Mouse (Mus musculus): ENCODE results near the gene Zmynd10.
"Not testable (repeated sequence)": the region's sequence is repeated elsewhere in the genome, so short reads cannot be mapped to it uniquely, and the experiment has no call there.

Gene Zmynd10

DNA sequence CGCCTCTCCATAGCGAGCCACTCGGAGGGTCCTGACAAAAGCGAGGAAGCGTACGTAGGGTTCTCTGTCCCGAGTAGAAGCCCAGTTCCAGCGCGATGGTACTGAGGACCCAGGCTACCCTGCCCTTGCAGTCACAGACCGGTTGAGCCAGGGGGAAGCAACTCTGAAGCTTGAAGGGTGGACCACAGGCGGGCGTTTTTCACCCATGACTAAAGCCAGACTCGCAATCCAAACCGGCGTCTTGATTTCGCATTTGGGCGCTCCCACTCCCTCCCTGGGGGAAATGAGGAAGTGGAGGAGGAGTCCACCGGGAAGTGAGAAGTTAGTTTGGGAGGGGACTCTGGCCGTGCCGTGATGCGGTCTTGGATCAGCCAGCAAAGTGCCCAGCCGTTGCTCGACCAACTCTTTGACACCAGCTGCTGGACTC, 7.9 kb downstream of the Zmynd10 start:
- in situ Hi-C loops (cut with MboI) = no loop called here

DNA sequence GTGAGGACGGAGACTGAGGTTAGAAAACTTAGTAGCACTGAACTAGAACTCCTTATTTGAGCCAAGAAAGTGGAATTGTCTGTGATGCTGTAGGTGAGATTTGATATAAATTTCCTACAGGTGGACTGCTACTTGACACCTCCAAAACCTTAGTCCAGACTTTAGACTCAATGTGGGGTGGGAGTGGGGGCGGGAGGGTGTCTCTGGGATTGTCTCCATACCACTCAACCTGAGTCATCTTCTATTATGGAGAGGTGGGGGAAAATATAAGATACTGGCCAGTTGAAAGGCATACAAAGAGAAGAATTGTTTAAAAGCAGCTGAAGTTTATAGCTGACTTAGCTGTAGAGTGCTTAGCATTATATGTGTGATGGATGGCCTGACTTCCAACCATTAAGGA, 8.6 kb downstream of the Zmynd10 start:
- in situ Hi-C loops (cut with MboI) = no loop called here

DNA sequence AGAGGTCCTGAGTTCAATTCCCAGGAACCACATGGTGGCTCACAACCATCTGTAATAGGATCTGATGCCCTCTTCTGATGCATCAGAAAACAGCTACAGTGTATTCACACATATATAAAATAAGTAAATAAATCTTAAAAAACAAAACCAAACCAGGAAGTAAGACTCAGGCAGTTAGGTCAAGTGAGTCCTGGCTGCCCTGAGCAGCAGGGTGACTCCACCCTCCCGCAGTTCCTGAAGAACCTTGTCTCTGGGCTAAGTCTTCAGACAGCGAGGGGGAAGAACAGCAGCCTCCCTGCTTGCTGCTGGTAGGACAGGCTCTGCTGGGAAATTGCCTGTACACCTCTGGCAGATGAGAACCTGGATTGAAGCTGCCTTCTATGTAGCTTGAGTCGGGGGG, 9.2 kb downstream of the Zmynd10 start:
- in situ Hi-C loops (cut with MboI) = no loop called here

DNA sequence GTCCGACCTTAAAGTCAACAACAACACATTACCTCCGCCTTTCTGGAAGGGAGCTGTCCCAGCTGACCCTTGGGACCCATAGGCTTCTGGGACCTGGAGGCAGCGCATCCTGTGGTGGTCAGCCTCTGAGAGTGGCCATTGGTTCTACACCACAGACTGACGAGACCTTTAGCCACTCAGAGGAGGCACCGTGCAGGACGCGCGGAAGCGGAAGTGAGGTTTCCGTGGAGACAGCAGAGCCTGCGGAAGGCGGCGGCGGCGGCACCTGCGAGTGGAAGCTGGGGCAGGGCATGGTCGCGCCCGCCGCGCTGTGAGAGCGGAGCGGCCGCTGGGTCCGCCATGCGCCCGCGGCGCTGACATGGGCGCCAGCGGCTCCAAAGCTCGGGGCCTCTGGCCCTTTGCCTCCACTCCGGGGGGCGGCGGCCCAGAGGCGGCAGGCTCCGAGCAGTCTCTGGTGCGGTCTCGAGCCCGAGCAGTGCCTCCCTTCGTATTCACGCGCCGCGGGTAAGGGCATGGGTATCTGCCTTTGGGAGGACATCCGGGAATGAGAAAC, 16.0 kb downstream of the Zmynd10 start, which contains the start of gene Tusc2:
Gene Tusc2, plus strand, starts transcription at position 227 of the 553 bp plus-strand sequence.
- in situ Hi-C loops (cut with MboI) = no loop called here

DNA sequence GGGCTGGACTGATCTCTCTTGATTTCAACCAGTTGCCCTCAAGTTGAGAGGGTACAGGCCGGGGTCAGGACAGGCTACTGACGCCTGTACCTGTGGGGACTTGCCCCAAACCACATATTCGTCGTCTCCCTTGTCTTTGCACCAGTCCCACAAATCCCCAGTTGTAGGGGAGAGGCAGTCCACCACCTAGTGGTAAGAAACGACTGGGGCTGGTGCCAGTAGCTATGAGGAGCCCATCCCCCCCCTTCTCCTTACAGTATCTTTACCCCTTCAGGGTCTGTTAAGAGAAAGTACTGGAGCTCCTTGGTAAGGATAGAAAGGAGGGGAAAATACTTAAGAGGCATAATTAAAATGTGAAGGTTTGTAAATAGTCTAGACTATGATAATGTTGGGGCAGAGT, 18.5 kb downstream of the Zmynd10 start:
- in situ Hi-C loops (cut with MboI) = not testable (repeated sequence)

DNA sequence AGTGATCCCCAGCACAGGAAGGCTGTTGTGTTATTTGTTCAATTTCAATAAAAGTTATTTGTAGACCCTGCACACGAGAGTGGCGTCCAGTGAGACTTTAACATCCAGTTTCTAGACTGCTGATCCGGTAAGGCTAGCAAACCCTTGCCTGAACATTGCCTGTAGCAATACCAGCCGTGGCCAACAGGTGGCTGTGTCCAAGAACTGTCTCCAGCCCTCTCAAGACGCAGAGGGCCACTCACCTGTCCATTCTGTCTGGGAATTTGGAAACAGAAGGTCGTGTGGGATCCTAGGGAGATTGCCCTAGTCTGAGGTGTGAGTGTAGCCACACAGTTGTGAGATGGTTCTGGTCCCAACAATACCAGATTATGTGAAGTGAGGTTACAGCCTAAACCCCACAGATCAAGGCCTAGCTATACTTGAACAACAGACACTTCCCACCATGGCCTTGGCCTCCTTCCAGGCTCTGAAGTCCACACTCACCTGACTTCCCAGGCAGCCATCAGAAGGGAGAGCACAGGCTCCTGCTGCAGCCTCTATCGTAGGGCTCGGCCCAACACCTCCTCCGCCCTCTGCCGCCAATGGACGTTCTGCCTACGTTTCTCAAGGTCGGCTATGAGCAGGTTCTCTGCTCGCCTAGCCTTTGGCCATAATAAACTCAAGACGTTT, 19.1 kb downstream of the Zmynd10 start:
- in situ Hi-C loops (cut with MboI) = no loop called here

DNA sequence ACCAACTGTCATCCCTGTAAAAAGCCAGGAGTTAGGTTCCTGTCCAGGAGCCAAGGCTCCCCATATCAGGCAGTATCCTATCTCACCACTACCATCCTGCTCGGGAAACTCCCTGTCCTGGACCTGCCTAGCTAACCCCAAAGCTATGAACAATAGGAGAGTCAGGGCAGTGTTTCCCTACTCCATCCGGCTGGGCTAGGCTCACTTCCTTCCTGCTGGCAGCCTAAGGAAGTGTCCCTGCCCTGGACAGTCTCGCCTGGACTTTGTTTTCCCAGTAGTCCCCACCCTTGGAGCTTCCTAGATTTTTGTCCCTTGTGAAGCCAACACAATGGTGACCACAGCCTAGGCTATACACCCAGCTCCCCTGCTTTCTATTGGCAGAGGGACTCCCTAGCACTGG, 19.8 kb downstream of the Zmynd10 start:
- in situ Hi-C loops (cut with MboI) = no loop called here

DNA sequence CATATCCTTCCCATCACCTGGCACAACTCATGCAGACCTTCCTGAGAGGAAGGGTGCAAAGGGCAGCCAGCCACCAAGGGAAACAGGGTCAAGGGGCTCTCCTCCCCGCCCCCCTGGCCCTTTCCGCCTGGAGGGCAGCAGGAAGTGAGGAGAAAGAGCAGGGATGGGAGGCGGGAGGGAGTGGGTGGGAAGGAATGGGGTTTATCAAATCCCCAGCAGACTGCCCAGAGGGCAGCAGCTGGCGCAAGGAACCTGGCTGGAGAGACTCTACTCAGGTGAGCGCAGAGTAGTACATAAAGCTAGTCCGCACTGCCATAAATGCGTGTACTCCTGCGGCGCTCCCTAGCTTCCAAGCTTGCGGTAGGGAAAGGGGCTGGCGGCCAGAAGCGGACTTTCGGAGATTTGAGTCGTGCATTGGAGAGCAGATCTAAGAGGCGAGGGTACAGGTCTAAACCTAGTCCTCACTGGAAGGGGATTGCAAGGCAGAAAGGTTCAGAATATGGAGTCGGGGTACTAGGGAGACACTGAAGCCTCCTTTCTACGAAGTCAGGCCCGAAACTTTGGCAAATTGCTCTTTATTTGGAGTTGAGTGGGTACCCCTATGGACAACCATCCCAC, 20.7 kb downstream of the Zmynd10 start, which contains the start of gene Hyal2:
Gene Hyal2, plus strand, starts transcription at position 244 of the 618 bp plus-strand sequence.
- in situ Hi-C loops (cut with MboI) = no loop called here

DNA sequence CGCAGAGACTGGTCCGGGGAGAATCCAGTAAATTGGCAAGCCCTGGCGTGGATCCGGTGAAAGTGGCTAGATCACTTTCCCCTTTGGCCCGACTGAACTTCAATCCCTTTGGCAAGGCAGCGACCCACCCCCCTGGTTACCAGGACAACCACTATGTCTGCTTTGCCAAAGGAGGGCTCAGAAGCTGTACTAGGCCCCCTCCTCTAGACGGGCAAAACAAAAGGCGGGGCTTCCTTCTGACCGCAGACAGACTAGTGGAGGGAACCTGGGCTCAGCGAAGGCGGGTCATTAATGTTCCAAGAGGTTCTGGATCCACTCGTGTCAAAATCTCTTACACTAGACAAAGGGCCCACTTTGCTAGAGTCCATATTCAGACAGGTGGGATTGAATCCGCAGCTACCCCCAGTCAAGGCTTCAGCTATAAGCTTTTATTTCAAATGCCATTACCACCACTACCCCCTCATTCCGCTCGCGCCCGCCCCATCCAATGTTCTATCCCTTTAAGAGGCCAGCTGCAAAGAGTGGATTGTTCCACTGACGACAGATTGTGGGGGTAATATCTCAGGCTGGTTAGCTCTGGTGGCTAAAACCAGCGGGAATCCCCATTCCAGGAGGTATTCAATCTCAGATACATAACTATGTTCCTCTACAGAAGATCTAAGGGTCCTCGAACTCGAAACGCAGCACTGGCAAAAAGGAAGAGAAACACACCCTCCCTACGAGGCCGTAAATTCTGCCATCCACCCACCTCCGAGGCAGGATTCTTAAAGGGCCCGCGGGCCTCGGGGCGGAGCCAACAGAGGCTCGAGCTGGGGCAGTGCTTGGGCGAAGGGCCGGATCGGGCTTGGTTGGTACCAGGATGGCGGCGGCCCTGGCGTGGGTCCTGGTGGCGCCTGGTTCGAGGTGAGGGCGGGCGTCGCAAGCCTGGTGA, 21.5 kb downstream of the Zmynd10 start:
- in situ Hi-C loops (cut with MboI) = no loop called here

DNA sequence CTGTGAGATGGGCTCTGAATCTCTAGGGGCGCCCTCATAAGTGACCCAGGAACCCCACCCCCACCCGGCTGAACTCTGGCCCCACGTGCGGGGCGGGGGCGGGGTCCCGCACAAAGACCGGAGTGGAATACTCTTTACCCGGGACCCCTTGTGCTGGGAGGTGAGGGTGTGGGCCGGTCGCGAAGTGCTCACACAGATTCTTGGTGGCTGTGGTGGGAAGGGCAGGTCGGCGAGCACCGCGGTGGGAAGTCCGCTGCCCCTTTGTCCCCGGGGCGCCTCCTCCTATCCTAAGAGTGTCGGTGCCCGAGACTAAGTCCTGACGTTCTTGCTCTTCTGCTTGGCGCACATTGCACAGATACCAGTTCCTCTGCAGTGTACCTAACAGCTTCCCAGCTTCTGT, 22.2 kb downstream of the Zmynd10 start:
- in situ Hi-C loops (cut with MboI) = no loop called here

DNA sequence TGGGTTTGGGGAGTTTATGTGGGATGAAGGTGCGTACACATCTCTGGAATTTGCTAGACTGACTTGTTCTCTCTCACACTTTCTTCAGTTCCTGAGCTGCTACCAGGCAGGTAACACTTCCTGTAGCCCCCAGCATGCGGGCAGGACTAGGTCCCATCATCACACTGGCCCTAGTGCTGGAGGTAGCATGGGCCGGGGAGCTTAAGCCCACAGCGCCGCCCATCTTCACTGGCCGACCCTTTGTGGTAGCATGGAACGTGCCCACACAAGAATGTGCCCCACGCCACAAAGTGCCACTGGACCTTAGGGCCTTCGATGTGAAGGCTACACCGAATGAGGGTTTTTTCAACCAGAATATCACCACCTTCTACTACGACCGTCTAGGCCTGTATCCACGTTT, 22.9 kb downstream of the Zmynd10 start:
- in situ Hi-C loops (cut with MboI) = no loop called here

DNA sequence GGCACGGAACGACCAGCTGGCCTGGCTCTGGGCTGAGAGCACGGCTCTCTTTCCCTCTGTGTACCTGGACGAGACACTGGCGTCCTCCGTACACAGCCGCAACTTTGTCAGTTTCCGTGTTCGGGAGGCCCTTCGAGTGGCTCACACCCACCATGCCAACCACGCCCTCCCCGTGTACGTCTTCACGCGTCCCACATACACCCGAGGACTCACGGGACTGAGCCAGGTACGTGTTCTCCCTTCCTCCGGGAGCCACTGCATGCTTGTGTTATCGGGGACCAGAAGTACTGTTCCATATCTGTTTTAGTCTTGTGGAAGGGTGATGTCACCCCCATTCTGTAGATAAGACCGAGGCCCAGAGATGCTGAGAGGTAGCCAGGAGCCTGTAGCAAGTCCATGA, 23.7 kb downstream of the Zmynd10 start:
- in situ Hi-C loops (cut with MboI) = no loop called here

DNA sequence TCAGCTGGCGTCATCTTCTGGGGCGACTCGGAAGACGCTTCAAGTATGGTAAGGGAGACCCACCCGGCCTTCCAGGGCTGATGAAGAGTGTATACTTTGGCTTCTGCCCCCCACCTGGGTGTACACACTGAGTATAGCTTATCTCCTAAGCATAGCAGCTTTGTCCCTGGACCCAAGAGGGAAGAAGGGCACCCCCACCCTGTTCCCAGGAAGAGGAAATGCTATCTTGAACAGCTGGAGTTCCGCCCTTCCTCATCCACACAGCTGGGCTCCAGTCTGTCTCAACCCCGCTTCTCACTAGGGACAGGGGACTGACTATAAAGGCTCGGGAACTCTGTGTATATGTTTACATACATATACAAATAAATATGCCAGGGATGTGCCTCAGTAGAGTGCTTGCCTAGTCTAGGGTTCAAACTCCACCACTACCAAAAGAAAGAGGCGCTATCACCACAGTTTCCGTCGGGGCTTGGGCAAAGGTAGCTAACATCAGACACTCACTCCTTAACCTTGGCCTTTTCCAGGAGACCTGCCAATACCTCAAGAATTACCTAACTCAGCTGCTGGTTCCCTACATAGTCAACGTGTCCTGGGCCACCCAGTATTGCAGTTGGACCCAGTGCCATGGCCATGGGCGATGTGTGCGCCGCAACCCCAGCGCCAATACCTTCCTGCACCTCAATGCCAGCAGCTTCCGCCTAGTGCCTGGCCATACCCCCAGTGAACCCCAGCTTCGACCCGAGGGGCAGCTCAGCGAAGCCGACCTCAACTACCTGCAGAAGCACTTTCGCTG, 24.6 kb downstream of the Zmynd10 start:
- in situ Hi-C loops (cut with MboI) = no loop called here

DNA sequence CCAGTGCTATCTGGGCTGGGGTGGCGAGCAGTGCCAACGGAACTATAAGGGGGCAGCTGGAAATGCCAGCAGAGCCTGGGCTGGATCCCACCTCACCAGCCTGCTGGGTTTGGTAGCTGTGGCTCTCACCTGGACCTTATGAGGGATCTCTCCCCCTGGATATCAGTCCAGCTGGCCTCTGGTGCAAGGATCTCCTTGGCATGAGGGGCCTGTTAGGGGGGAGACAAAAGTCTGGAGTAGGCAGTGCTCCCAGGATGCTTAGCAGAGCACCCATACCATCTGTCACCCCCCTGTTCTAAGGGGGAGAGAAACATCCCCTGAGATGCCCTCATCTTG, 25.2 kb downstream of the Zmynd10 start:
- in situ Hi-C loops (cut with MboI) = no loop called here

DNA sequence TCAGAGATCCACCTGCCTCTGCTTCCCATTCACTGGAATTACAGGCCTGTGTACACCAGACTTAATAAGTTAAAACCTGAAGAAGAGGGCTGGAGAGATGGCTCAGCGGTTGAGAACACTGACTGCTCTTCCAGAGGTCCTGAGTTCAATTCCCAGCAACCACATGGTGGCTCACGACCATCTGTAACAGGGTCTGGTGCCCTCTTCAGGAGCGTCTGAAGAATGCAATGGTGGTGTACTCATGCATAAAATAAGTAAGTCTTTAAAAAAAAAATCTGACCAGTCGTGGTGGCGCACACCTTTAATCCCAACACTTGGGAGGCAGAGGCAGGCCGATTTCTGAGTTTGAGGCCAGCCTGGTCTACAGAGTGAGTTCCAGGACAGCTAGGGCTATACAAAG, 26.7 kb downstream of the Zmynd10 start:
- in situ Hi-C loops (cut with MboI) = not testable (repeated sequence)

DNA sequence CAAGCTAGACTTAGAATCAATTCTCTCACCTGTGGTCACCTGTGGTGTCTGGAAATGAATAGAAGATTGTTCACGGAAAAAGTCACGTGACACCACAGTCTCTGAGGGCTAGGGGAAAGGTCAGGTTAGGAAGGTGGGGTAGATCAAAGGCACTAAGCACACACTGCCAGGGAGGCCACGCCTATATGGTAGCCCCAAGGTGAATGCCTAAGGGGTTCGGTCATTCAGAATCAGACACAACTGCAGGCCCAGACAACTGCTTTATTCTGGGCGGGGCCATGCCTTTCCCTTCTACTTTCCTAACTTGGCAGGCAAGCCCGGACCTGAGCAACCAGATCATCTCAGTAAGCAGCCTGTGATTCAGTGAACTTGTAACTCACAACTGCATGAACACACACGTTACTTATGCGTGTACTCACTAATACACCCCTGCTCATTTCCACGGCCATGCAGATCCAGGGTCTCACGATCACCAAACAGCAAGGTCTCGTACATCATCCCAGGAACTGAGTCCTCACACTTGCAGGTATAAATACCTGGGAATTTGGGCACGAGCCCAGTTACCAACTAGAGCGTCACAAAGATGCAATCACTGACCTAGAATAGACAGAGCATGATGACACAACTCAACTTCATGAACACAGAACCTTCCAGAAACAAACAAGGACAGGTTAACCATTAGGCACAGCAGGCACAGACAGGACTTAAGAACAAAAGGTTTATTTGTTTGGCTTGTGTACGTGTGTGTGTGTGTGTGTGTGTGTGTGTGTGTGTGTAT, 28.7 kb downstream of the Zmynd10 start:
- in situ Hi-C loops (cut with MboI) = no loop called here

DNA sequence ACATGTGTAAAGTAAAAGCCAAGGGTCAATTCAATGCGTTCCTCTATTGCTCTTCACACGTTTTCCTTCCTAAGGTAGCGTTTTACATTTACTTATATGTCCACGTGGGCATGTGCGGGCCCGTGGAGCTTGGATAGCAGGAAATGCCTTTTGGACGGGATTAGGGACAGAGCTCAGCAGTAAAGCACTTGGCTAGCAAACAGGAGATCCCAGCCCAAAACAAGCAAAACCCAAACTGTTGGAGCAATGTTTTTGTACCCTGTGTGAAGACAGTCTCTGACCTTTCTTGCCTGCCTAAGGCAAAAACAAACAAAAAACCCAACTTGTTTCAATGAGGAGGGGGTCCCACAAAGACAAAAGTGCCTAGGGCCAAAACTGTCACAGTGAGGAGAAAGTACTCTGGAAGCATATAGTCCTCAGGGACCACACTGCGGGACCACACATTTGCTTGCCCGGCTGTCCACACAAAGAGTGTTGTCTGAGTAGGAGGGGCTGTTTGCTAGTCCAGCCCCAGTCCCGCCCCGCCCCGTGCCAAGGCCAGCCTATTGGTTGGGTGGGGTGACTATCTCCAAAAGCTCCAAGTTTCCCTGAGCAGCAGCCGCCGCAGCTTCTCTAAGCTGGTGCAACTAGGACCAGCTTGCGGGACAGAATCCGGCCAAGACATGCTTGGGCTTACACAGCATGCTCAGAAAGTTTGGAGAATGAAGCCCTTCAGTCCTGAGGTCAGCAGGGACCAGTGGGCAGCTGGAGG, 29.4 kb downstream of the Zmynd10 start, which contains the start of gene Hyal1:
Gene Hyal1, plus strand, starts transcription at position 571 of the 751 bp plus-strand sequence.
- in situ Hi-C loops (cut with MboI) = no loop called here

DNA sequence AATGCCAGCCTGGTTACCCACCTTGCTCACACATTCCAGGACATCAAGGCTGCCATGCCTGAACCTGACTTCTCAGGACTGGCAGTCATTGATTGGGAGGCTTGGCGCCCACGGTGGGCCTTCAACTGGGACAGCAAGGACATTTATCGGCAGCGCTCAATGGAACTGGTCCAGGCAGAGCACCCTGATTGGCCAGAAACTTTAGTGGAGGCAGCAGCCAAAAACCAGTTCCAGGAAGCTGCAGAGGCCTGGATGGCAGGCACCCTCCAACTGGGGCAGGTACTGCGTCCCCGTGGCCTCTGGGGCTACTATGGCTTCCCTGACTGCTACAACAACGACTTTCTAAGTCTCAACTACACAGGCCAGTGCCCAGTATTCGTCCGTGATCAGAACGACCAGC, 30.8 kb downstream of the Zmynd10 start:
- in situ Hi-C loops (cut with MboI) = no loop called here

DNA sequence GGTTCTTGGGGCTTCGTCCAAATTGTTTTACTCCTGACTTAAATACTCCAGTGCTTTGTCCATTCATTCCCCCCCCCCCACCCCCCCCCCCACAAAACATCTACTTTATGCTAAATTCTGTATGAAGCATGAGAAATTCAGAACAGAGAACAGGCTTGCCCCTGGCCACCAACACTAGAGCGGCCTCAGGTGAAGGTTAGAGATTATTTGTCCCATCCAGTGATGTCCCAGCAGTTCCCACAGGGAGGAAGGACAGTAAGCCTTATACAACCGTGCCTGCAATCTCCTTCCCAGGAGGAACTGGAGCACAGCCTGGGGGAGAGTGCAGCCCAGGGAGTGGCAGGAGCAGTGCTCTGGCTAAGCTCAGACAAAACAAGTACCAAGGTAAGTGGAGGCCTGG, 31.5 kb downstream of the Zmynd10 start, which contains the start of gene Naa80:
Gene Naa80, plus strand, starts transcription at position 301 of the 400 bp plus-strand sequence.
- in situ Hi-C loops (cut with MboI) = no loop called here
